Mouse (Mus musculus) spleen, postnatal 4 days (tissue): ENCODE data around the gene Lce3b.

ENCODE experiments used
- DNase-seq, 2 experiments: peaks; one replicate each; pipeline ENCODE4 v3.0.0; 2022; ENCODE audit warnings: low spot score in 2 of 2

Gene Lce3b

GRCm38 (mm10) chr3:92932679-92933078 lies at the start of gene Lce3b:
TSS of gene Lce3b (plus strand) at chr3:92932979.
- DNase-seq = no peak

- DNase-seq = no peak
These were observed 38.7 kb upstream of the Lce3b start for GRCm38 (mm10) chr3:92894063-92894462.

GRCm38 (mm10) chr3:92894489-92894888 lies 38.3 kb upstream of the Lce3b start:
- no peak for DNase-seq

- DNase-seq = no peak
These were observed 29.8 kb upstream of the Lce3b start for GRCm38 (mm10) chr3:92902992-92903391.

GRCm38 (mm10) chr3:92903640-92904039 lies 29.1 kb upstream of the Lce3b start:
- DNase-seq = no peak

GRCm38 (mm10) chr3:92905182-92905581 lies 27.6 kb upstream of the Lce3b start:
- no peak for DNase-seq

GRCm38 (mm10) chr3:92907571-92907970 lies 25.2 kb upstream of the Lce3b start:
- DNase-seq = no peak

- no peak for DNase-seq
These were observed 12.4 kb upstream of the Lce3b start for GRCm38 (mm10) chr3:92920364-92920763.

- no peak for DNase-seq
These were observed 6.6 kb upstream of the Lce3b start, which contains the start of gene Lce3a for GRCm38 (mm10) chr3:92926130-92926529. TSS of gene Lce3a (minus strand) at chr3:92926230.

GRCm38 (mm10) chr3:92944186-92944585 lies 11.4 kb downstream of the Lce3b start, which contains the start of gene Lce3c:
TSS of gene Lce3c (plus strand) at chr3:92944486.
- DNase-seq = no peak

- no peak for DNase-seq
These were observed 24.3 kb downstream of the Lce3b start, which contains the start of gene Lce3d for GRCm38 (mm10) chr3:92957090-92957489. TSS of gene Lce3d (plus strand) at chr3:92957390.

GRCm38 (mm10) chr3:92966761-92967160 lies 34.0 kb downstream of the Lce3b start, which contains the start of gene Lce3e:
TSS of gene Lce3e (plus strand) at chr3:92967061.
- DNase-seq = no peak

- DNase-seq = no peak
These were observed 45.7 kb downstream of the Lce3b start for GRCm38 (mm10) chr3:92978484-92978883.
